Mouse (Mus musculus) neural tube, postnatal 0 days (tissue): Measurements from ENCODE around the gene Ncbp2. TPM values are rescaled to one million over a fixed set of nuclear protein-coding genes. Genes with fewer than 3 reads are reported as not detected.

Source experiments
- microRNA-seq: library from miRNA; unstranded; fragments of <30 nt; microRNA quantifications from one replicate; pipeline ENCODE4, GENCODE M21; 2016
- polyA plus RNA-seq: library from polyadenylated mRNA; unstranded; fragments of >200 nt; fragmentation: Nextera tagmentation; extraction: Ambion mirVana; gene quantifications from 2 replicates; pipeline ENCODE4 v1.2.1, GENCODE M21; 2015

Gene Ncbp2
- polyA plus RNA-seq: 63.9 and 69.2 TPM in 2 replicates

GRCm38 (mm10) chr16:31948345-31948774, at the start of gene Ncbp2, which contains the start of gene 0610012G03Rik:
Ncbp2 (plus strand) TSS chr16:31948513.
0610012G03Rik (minus strand) TSS chr16:31948494.

GRCm38 (mm10) chr16:31933751-31934549, 14.4 kb upstream of the Ncbp2 start, which contains the start of gene Pigz:
Pigz (plus strand) TSS chr16:31933851.

GRCm38 (mm10) chr16:32002509-32003477, 54.5 kb downstream of the Ncbp2 start, which contains the start of gene Senp5:
Senp5 (minus strand) TSS chr16:32003287.

Small RNAs within 50 kb of the gene (microRNA-seq; reads per million reads assigned to microRNA genes)
- not detected for gene Gm26269

Other genes with a start within 250 kb of the Ncbp2 start
- gene Meltf, start 69.7 kb upstream of the Ncbp2 start, polyA plus RNA-seq: 0.18 and 0.24 TPM in 2 replicates
- gene Pigz, start 14.7 kb upstream of the Ncbp2 start, polyA plus RNA-seq: 6.4 and 7.2 TPM in 2 replicates
- 142 and 153 TPM in 2 replicates for gene 0610012G03Rik, start within 50 bp of the Ncbp2 start, polyA plus RNA-seq
- 10.3 and 10.7 TPM in 2 replicates for gene Senp5, start 54.8 kb downstream of the Ncbp2 start, polyA plus RNA-seq
- 17.7 and 18.4 TPM in 2 replicates for gene Pak2, start 130.8 kb downstream of the Ncbp2 start, polyA plus RNA-seq
- 70.9 and 79.9 TPM in 2 replicates for gene Pigx, start 151.2 kb downstream of the Ncbp2 start, polyA plus RNA-seq
- 50.8 and 54.6 TPM in 2 replicates for gene Cep19, start 151.3 kb downstream of the Ncbp2 start, polyA plus RNA-seq
- 6.0 and 7.1 TPM in 2 replicates for gene Nrros, start 217.1 kb downstream of the Ncbp2 start, polyA plus RNA-seq
- gene Bex6, start 231.3 kb downstream of the Ncbp2 start, polyA plus RNA-seq: not detected in 2 replicates